Mouse (Mus musculus) left cerebral cortex, adult 9 months (tissue): ENCODE measurements at regions not wholly inside any gene's neighbourhood (a gene's known extent, or its start where the extent isn't known, plus 50 kb on each side); places are given as distances from the start of the nearest gene placed in this dataset.

Experiments
- DNase-seq, 2 experiments: peaks; one replicate each; pipeline ENCODE4 v3.0.0; 2022; ENCODE audit warnings: low spot score in 2 of 2

DNA sequence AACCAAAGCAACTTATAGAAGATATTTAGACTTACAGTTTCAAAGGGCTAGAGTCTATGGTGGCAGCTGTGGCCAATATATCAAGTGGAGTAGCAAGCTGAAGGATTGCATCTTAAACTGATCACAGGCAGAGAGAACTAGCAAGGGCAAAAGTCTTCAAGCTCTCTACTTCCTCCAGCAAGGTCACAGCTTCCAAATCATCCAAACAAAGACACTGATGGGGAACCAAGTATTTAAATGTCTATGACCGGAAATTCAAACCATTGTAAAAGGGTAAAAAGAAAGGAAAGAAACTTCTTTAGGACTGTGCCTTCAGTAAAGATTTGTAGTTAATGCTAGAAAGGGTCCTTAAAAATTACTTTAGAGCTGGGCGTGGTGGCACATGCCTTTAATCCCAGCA is 149.4 kb upstream of the Cwc22 start:
- no peak for DNase-seq

DNA sequence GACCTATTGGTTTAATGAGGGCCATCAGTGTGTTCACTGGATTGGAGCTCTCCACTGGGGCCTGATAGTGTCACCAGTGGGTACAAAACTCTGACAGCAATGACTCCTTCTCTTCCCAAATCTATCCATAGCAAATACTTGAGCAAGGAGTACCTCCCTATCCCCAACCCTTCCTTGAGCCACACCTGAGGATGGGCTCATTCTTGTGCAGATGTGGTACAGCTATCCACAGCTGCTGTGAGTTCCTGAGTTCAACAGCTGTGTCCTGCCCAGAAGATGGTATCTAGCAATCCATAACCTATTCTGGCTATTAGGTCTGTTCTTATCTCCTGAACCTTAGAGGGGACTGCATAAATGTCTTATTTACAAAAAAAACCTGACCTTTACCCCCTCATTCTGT is 148.7 kb upstream of the Cwc22 start:
- no peak for DNase-seq

DNA sequence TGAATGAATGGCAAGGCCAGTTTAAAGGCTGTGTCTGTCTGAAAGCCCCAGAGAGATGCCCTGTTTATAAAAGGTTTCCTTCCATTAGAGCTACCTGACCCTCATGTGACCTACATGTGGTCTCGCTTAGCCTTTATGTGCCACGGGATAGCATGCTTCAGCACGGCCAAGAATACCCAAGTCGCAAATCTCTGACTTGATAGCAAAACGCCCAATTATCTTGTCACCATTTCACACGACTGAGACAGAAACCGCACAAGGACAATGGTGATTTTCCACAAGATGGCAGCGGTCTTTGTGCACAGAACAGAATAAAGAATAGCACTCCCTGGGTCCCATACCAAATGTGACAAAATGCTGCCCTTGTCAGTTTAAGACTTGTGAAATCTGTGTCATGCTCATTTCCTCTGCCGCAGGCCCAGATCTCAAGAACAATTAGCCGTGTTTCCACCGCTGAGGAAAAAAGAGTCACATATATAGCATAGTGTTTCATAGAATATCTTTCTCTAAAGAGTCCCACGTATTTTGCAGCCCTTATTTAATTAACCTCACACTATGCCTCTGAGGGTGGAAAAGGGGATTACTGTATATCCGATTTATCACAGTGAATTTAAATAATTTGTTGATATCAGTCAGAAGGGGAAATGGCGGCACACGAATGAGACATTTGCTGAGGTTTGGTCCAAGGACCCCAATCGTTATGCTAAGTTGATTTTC is 118.3 kb upstream of the Cwc22 start:
- DNase-seq, result no peak

DNA sequence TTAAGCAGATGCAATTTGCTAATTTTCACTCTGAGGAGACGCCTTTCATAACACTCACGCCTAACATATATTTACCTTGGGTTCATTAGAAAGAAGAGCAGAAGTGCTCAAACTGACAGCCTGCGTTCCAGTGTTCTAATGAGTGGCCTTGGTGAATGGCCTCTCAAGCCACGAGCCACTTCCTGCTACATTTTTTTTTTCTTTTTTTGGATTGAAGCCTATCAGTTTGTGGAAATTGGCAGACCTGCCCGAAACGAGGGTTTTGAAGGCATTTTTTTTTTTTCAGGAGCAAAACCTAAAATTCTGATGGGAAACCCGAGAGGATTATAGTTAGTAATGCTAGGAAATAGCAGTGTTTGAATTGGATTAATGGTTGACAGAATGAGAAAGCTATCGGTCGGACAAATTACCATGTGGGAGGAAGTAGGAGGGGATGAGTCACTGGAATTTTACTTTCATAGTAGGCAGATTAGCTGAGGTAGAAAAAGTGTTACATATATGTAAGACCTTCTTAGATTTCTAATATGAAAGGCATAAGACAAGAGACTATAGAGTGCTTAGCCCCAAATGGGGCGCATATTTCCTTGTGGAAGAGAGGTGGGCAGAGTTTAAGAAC is 113.7 kb upstream of the Cwc22 start:
- no peak for DNase-seq

- no peak for DNase-seq
Measured at GRCm38 (mm10) chr2:78058988-78059387, 112.8 kb upstream of the Cwc22 start.

GRCm38 (mm10) chr2:78053910-78054309 is 107.7 kb upstream of the Cwc22 start:
- DNase-seq, result no peak

DNA sequence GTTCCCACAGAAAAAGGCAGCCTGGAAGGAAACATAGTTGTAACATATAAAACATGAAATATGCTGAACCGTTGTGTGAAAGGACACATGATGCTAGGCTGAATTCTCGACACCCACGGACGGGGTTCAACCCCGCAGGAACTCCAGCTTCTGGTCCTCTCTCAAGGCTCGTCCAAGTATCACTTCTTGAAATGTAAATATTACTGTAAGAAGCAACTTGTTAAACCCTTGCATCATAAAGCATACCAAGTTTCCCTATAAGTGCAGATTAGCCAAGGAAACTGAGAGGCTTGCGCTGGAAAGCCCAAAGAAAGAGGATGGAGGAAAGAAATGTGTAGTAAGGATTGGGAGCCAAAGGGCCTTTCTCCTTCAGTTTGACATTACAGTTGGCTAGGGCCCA is 104.4 kb upstream of the Cwc22 start:
- DNase-seq, result no peak

- peak; percentile 80 to 94 for DNase-seq
Measured at GRCm38 (mm10) chr2:78049248-78049874, 103.2 kb upstream of the Cwc22 start.

DNA sequence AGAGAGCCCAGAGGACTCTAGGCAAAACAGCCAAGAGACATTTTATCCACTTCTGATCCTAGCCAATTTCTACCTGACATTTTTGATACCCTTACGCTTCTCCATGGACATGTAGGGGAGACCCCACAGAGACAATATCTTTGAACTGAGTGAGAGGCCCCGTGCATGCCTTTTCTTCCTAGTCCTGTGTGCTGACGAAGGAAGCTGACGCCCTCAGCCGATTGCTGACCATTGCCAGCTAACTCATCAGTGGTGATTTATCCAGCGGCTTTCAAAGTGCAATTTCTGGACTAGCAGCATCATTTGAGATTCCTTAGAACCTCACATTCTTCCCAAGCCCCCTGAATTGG is 102.5 kb upstream of the Cwc22 start:
- DNase-seq, result peak in 1 of 2 experiments; percentile 23

DNA sequence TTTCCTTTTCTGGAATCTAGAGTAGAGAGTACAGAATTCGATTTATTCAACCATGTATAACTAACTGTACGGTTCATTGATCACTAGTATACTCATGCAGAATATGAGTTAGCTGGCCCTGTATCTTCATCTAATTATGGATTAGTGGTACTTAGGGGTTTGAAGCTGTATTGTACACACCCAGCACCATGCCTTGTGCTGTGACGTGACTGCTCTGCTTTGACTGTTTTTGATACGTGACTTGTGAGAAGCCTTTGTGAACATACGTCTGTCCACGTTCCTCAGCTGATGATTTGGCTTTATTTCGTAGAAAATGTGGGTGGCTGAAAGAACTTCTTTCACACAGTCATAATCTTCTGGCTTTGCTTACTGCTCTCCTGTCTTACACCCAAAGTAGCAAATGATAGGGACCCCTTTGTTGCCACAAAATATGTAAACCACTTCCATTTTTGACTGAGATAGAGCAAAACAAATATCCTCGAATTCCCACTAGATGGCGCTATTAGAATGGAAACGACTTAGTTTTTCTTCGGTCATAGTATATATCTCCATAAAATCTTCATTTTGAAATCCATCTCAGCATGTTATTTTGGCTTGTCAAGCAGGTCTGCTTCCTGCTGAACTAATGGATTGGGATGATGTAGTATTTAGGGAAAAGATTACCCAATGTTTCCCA is 102.0 kb upstream of the Cwc22 start:
- DNase-seq, result peak in 1 of 2 experiments; percentile 16

GRCm38 (mm10) chr2:78027319-78027718 is 81.1 kb upstream of the Cwc22 start:
- DNase-seq, result no peak

GRCm38 (mm10) chr2:78026808-78027207 is 80.6 kb upstream of the Cwc22 start:
- no peak for DNase-seq

DNA sequence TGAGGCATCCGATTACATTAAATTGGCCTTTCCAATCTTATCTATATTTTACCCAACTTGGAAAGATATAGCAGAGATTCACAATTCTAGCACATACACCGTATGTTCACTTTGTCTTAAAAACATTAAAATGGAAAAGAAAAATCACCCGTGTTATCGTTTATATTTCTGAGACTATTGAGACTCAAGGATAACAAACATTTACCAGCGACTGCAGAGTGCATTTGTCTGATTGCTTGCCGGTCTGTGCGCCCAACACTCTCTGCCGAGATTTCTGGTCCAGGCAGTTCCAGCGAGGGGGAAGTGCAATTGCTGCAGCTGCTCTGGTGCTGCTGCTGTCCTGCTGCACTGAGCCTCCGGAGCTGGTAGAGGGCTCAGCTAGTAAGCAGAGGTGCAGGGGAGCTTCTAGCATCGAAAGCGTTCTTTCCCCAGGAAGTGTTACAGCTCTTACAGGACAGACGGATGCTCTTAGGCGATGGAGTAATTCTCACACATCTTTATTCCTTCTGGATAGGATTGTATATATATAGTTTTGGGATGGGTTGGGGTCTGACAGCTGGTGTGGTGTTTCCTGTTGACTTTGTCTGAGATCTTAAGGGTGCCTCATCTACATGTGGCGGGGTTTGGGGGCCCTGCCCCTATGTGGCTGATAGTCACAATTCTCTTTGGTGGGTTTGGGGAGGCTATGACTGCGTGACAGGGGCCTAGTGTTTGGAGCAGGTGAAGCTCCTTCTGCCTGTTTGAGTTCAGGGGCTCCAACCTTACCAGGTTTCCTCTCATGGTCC is 79.7 kb upstream of the Cwc22 start:
- no peak for DNase-seq

GRCm38 (mm10) chr2:78024981-78025565 is 78.9 kb upstream of the Cwc22 start:
- DNase-seq, result no peak

DNA sequence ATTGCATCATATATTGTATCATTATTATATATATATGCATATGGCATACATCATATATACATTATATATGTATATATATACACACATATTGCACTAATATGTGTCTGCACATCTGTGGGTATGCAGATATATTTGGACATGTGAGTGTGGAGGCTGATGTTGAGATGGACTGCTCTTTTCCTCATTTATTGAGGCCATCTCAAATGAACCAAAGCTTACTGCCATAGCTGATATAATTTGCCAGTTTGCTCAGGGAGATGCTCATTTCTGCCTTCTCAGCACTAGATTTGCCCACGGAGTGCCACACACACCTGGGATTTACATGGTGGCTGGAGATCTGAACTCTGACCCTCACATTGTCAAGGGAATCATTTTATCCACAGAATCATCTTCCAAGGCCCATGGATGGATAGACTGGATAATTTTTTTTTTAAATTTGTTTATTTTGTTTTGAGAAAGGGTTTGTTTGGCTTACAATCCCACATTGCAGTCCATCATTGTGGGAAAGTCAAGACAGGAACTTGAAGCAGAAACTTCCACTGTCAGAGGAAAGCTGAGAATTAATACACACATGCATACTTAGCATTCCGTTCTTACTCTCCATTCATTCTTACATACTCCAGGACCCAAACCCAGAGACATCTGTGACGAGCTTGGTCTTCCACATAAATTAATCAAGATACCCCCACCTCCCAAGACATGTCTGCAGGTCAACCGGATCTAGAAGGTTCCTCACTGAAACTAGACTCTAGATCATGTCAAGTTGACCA is 77.9 kb upstream of the Cwc22 start:
- no peak for DNase-seq

GRCm38 (mm10) chr2:78023416-78023815 is 77.2 kb upstream of the Cwc22 start:
- DNase-seq, result no peak

GRCm38 (mm10) chr2:78022756-78023155 is 76.6 kb upstream of the Cwc22 start:
- DNase-seq, result no peak

- DNase-seq, result no peak
Measured at GRCm38 (mm10) chr2:78021905-78022304, 75.7 kb upstream of the Cwc22 start.

DNA sequence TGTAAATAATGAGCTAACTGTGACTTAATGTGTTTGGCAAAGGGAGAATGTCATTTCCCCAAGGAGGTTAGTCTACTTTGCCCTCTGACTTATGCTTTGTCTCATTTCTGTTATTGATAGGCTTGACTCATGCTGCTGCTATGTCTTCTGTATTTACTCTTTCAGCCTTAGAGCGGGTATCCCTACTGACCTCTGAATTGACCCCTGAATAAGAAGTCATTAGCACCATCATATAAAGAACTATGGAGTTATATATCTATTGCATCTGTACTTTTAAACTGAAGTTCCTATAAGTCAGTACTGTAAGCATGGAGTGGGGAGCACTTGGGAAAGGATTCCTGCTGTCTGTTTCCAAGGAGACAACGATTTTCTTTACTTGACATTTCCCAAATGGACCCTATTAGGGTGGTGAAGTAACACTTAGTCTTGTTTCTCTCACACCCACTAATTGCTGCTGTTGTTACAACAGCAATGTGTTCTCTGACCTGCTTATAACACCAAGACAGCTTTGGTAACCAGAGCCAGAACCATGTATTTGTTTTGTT is 75.3 kb upstream of the Cwc22 start:
- no peak for DNase-seq

DNA sequence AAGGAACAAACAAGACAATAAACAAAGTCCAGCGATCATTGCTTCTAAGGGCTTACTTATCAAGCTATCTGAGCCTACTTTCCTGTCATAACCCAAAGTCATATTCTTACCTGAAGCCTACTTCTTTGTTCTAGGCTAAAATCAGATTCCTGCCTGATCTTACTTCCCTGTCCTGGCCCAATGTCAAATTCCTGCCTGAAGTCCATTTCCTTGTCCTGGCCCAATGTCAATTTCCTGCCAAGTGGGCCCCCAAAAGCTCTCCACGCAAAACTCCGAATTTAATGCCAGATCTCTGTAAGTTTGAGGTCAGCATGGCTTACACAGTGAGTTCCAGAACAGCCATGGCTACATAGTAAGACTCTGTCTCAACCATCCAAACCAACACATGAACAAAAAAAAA is 74.3 kb upstream of the Cwc22 start:
- no peak for DNase-seq

DNA sequence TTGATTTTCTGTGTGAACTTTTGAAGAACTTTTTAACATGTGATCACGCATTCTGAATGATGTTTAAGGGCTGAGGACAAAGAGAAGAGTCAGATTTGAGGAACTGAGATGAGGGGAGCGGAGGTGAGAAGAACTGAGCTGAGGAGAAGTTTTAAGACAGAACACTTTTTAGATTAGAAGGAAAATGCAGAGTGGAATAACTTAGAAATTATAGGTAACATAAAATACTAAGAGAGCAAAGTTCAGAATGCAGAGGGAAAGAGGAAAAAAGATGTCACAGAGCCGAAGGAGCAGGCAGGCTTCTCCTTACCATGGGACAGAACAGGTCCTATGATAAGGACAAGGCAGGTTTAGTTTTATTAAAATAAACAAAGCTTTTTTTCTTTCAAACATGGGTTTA is 73.7 kb upstream of the Cwc22 start:
- no peak for DNase-seq
